15 mouse cellular contexts compared by ENCODE assay signal in the genomic region with DNA sequence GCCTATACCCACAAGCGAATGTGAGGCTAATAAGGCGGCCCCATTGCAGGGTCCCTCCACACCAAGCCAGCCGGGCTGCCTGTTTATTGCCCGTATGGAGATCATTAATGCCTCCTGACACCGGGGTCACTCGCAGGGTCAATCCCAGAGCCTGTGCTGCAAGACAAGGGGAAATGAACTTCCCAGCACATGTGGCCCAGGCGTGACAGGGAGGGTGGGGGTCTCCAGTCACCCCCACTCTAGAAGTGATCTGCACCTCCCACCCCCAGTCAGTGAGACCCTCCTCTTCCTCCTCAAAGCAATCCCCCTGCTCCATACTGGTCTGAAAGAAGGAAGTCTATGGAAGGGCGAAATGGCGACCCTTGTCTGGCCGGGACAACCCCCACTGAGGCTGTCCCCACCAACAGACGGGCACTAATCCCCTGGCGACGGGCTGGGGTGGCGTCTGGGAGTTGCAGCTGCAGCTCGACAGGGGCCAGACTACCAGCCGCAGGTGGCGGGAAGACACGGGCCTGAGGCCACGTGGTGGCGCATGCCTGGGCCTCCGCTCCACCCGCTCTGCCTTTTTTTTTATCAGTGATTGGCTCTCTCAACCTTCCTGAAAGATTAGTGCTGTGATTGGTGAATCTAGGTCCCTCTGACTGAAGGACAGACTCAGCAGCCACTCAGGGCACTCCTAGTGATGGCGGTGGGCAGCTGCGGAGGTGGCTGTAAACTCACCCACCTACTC. TPM values are rescaled to one million over a fixed set of nuclear protein-coding genes. Genes with fewer than 3 reads are reported as not detected.
DNase-seq lines count a peak whose midpoint lies in the region; ATAC-seq and TF ChIP-seq lines count a peak whose summit lies in the region.
"Had no signal": no experiment of that assay in that cellular context is flagged by ENCODE, and none has a peak within 500 bp of the region (broad histone marks: within the 10 kb centered on the region; RNA-seq: fewer than 3 reads in every experiment).

No protein-coding gene starts in this region.

- H3K27me3 ChIP-seq in CH12.LX (replicated peaks) = peaks cover 2% of the 10 kb centered on the region
- H3K27me3 ChIP-seq in E14TG2a.4 (ENCODE audit: insufficient read depth, low read length) = peaks cover 65% of the 10 kb centered on the region
- H3K27me3 ChIP-seq in embryonic facial prominence, embryonic 13.5 days = peaks cover 13% of the 10 kb centered on the region
- H3K27me3 ChIP-seq in neural tube, embryonic 12.5 days (replicated peaks) = peaks cover 4% of the 10 kb centered on the region
- H3K27me3 ChIP-seq: hindbrain, embryonic 15.5 days had no signal

- no peak for TF ChIP-seq EP300 in CH12.LX (IDR thresholded peaks at IDR 0.05; ENCODE audit: low read length)

- H3K27ac ChIP-seq in CH12.LX (ENCODE audit: insufficient read depth, low read depth) = no peak overlapping the region
- H3K27ac ChIP-seq in embryonic facial prominence, embryonic 13.5 days = no peak overlapping the region
- no peak overlapping the region for H3K27ac ChIP-seq in neural tube, embryonic 12.5 days
- H3K27ac ChIP-seq: hindbrain, embryonic 15.5 days had no signal

- no peak for TF ChIP-seq POLR2A in CH12.LX (IDR thresholded peaks at IDR 0.05; ENCODE audit: low read depth, low read length)

- no peak overlapping the region for H3K9ac ChIP-seq in CH12.LX (ENCODE audit: insufficient read depth, low read depth)
- H3K9ac ChIP-seq in embryonic facial prominence, embryonic 13.5 days = no peak overlapping the region
- no peak overlapping the region for H3K9ac ChIP-seq in neural tube, embryonic 12.5 days
- H3K9ac ChIP-seq: hindbrain, embryonic 15.5 days; liver, postnatal 0 days had no signal

- H3K9me3 ChIP-seq in CH12.LX (replicated peaks; ENCODE audit: low read length) (peaks cover 5% of the 10 kb centered on the region), E14TG2a.4 (ENCODE audit: low read length) (0 out of 2 replicates have a peak, but pooled peaks cover 4% of the 10 kb centered on the region)
- no peaks in the 10 kb centered on the region for H3K9me3 ChIP-seq in embryonic facial prominence, embryonic 13.5 days
- no peaks in the 10 kb centered on the region for H3K9me3 ChIP-seq in neural tube, embryonic 12.5 days
- H3K9me3 ChIP-seq: G1E; hindbrain, embryonic 15.5 days had no signal

- no peak overlapping the region for H3K4me2 ChIP-seq in CH12.LX (ENCODE audit: insufficient read depth, low read depth, poor library complexity, severe bottlenecking)
- peak overlapping the region; percentile 26; the same call in 1 of the 2 replicates for H3K4me2 ChIP-seq in embryonic facial prominence, embryonic 13.5 days
- peak overlapping the region; percentile 27 for H3K4me2 ChIP-seq in neural tube, embryonic 12.5 days (replicated peaks)
- H3K4me2 ChIP-seq: hindbrain, embryonic 15.5 days had no signal

- DNase-seq in CH12.LX (ENCODE audit: extremely low read depth) = no peak
- no peak for DNase-seq in adrenal gland, adult (ENCODE audit: inconsistent age in 2 of 2, low spot score in 1 of 2)
- no peak for DNase-seq in kidney, postnatal 10 days
- no peak for DNase-seq in frontal cortex, postnatal 14 days (ENCODE audit: low spot score in 2 of 2)
- DNase-seq: kidney, postnatal 14 days; liver, postnatal 0 days had no signal

- H3K36me3 ChIP-seq in CH12.LX (replicated peaks in 1 of 2; ENCODE audit: control insufficient read depth in 1 of 2, insufficient read depth in 1 of 2, low read length in 1 of 2) (no peaks in the 10 kb centered on the region), E14TG2a.4 (ENCODE audit: insufficient read depth, low read length) (no peaks in the 10 kb centered on the region)
- H3K36me3 ChIP-seq in embryonic facial prominence, embryonic 13.5 days = no peaks in the 10 kb centered on the region
- H3K36me3 ChIP-seq in neural tube, embryonic 12.5 days = no peaks in the 10 kb centered on the region
- H3K36me3 ChIP-seq: G1E; hindbrain, embryonic 15.5 days had no signal

- H3K4me3 ChIP-seq in CH12.LX (replicated peaks in 1 of 3; ENCODE audit: low read depth in 2 of 3, low read length in 2 of 3, poor library complexity in 1 of 3) = no peak overlapping the region
- H3K4me3 ChIP-seq in E14TG2a.4 (replicated peaks; ENCODE audit: low read length) = peak overlapping the region; percentile 20; the same call in 1 of the 2 replicates
- no peak overlapping the region for H3K4me3 ChIP-seq in embryonic facial prominence, embryonic 13.5 days
- no peak overlapping the region for H3K4me3 ChIP-seq in neural tube, embryonic 12.5 days
- H3K4me3 ChIP-seq: hindbrain, embryonic 15.5 days; megakaryocyte, embryonic 14.5 days had no signal

- no peak for TF ChIP-seq CTCF in CH12.LX (conservative IDR thresholded peaks at IDR 0.05 in 1 of 2, IDR thresholded peaks at IDR 0.05 in 1 of 2; ENCODE audit: low read depth in 2 of 2, low read length in 2 of 2)
- no peak for TF ChIP-seq CTCF in E14TG2a.4 (conservative IDR thresholded peaks at IDR 0.05; ENCODE audit: low read length)

- no peak for TF ChIP-seq RAD21 in CH12.LX (IDR thresholded peaks at IDR 0.05; ENCODE audit: low read depth, low read length)

- WGBS in embryonic facial prominence, embryonic 13.5 days = 42% methylated on average over 24 of the region's 24 CpGs
- WGBS in neural tube, embryonic 12.5 days = 46% methylated on average over 24 of the region's 24 CpGs

- H3K79me2 ChIP-seq in CH12.LX (replicated peaks; ENCODE audit: control insufficient read depth, extremely low read depth, insufficient read depth, poor library complexity, severe bottlenecking) = no peaks in the 10 kb centered on the region

- no peak for ATAC-seq in embryonic facial prominence, embryonic 13.5 days (ENCODE audit: insufficient number of reproducible peaks, insufficient read depth, low FRiP score, low TSS enrichment, low read depth)
- no peak for ATAC-seq in neural tube, embryonic 12.5 days (ENCODE audit: low FRiP score, low read depth)
- ATAC-seq: forebrain, embryonic 16.5 days; liver, postnatal 0 days had no signal

- in situ Hi-C loops in CH12.LX (cut with MboI; ENCODE audit: low pct_ligation_motif_present, low pct_unique_long_range_greater_than_20kb, low sequenced_read_pairs) = no loop called here

- dilution Hi-C loops in CH12.LX (cut with MboI; ENCODE audit: extremely low pct_ligation_motif_present, extremely low pct_unique_long_range_greater_than_20kb, low sequenced_read_pairs) = no loop called here

- H3K4me1 ChIP-seq in CH12.LX (ENCODE audit: control insufficient read depth in 1 of 2, insufficient read depth in 2 of 2) (peaks cover 0 to 9% of the 10 kb centered on the region in 2 experiments; a peak in 2 of 4 replicates), E14TG2a.4 (replicated peaks; ENCODE audit: low read depth, low read length) (peaks cover 11% of the 10 kb centered on the region)
- H3K4me1 ChIP-seq in embryonic facial prominence, embryonic 13.5 days = no peaks in the 10 kb centered on the region
- no peaks in the 10 kb centered on the region for H3K4me1 ChIP-seq in neural tube, embryonic 12.5 days
- H3K4me1 ChIP-seq: hindbrain, embryonic 15.5 days; megakaryocyte, embryonic 14.5 days had no signal

TF ChIP-seq in CH12.LX, 34 proteins besides CTCF, POLR2A, EP300 and RAD21:
- TF ChIP-seq MAX (IDR thresholded peaks at IDR 0.05; ENCODE audit: low read length) (0 out of 2 replicates have a peak, but pooled peaks have one; percentile 18), MYC (IDR thresholded peaks at IDR 0.05; ENCODE audit: low read depth, low read length) (no peak), SMC3 (IDR thresholded peaks at IDR 0.05; ENCODE audit: low read depth, low read length) (peak; percentile 7; the same call in 1 of the 2 replicates)

RNA-seq across cellular contexts. Expression of gene Tbx4, which starts 10.0 kb away (rescaled TPM):
- total RNA-seq in CH12.LX (2012; rRNA removed) (not detected in 2 replicates), CH12.LX (2014; rRNA removed) (not detected in 2 replicates)
- polyA plus RNA-seq in CH12.LX (2012; ENCODE audit: insufficient read length, low read depth) = not detected in 2 replicates
- polyA plus RNA-seq in embryonic facial prominence, embryonic 13.5 days (2015; fragmentation: Nextera tagmentation; extraction: Ambion mirVana) = 3.0 and 3.1 TPM in 2 replicates
- polyA plus RNA-seq in neural tube, embryonic 12.5 days (2016; fragmentation: Nextera tagmentation; extraction: Ambion mirVana) = 0.39 and 0.61 TPM in 2 replicates
- total RNA-seq: adrenal gland, adult 18-20 months; G1E had no signal
- polyA plus RNA-seq: G1E; liver, postnatal 0 days; stomach, embryonic 14.5 days had no signal

RNA-seq across cellular contexts. Expression of gene Gm11444, which starts 26.1 kb away (rescaled TPM):
- total RNA-seq in CH12.LX (2012; rRNA removed) (not detected in 2 replicates), CH12.LX (2014; rRNA removed) (not detected in 2 replicates)
- not detected in 2 replicates for polyA plus RNA-seq in CH12.LX (2012; ENCODE audit: insufficient read length, low read depth)
- polyA plus RNA-seq in embryonic facial prominence, embryonic 13.5 days (2015; fragmentation: Nextera tagmentation; extraction: Ambion mirVana) = not detected in 2 replicates
- polyA plus RNA-seq in neural tube, embryonic 12.5 days (2016; fragmentation: Nextera tagmentation; extraction: Ambion mirVana) = not detected in 2 replicates
- total RNA-seq: adrenal gland, adult 18-20 months; G1E had no signal
- polyA plus RNA-seq: forebrain, embryonic 16.5 days; G1E; hindbrain, embryonic 15.5 days; liver, postnatal 0 days; stomach, embryonic 14.5 days had no signal

RNA-seq across cellular contexts. Expression of gene Tbx2, which starts 43.9 kb away (rescaled TPM):
- total RNA-seq in CH12.LX (2012; rRNA removed) = 0.04 TPM in 1 of 2 replicates, not detected in the other
- not detected in 2 replicates for total RNA-seq in CH12.LX (2014; rRNA removed)
- 0.14 and 0.17 TPM in 2 replicates for polyA plus RNA-seq in CH12.LX (2012; ENCODE audit: insufficient read length, low read depth)
- 14.2 and 14.5 TPM in 2 replicates for polyA plus RNA-seq in embryonic facial prominence, embryonic 13.5 days (2015; fragmentation: Nextera tagmentation; extraction: Ambion mirVana)
- polyA plus RNA-seq in neural tube, embryonic 12.5 days (2016; fragmentation: Nextera tagmentation; extraction: Ambion mirVana) = 4.7 and 5.3 TPM in 2 replicates
